Mouse (Mus musculus) ES-Bruce4 (cell line): ENCODE measurements around the gene Nell2.

ENCODE experiments used
- CTCF ChIP-seq: IDR thresholded peaks from one replicate; pipeline ENCODE4 v1.8.1; 2011; ENCODE audit warnings: low read depth, low read length
- POLR2A ChIP-seq: IDR thresholded peaks from one replicate; pipeline ENCODE4 v1.8.1; 2011; ENCODE audit warnings: low read length; ENCODE audit not compliant: insufficient read depth

DNA sequence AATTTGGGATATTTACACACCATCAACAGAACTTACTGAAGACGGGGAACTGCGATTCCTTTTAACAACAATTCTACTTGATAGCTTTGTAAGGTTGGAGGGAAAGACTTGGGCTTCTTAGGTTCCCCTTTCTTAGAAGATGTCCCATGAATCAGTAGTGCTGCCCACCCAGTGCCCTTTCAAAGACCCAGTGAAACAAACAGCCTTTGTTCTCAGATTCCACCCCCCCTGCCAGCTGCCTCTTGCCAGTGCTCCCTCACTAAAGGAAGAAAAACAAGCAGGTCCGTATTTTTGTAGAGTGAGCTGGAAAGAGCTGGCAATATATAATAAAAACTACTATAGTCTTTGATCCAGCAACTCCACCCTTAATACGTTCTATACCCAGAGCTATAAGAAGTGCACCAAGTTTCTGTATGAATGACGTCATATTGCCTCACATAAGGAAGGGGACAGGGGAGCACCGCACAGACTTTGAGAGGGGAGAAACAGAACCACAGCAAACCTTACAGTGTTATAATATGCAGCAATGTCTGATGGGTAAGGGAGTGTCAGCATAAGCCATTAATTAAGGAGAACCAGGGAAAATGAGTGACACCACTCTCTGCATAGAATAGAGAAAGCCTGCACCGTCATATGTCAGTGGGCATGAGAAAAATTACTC is 100.2 kb downstream of the Nell2 start:
- no peak for TF ChIP-seq CTCF
- TF ChIP-seq POLR2A: no peak
